Mouse (Mus musculus) frontal cortex, postnatal 25 days (tissue): ENCODE measurements at regions not wholly inside any gene's neighbourhood (a gene's known extent, or its start where the extent isn't known, plus 50 kb on each side); places are given as distances from the start of the nearest gene placed in this dataset.

Experiments
- DNase-seq, 2 experiments: peaks; one replicate each; pipeline ENCODE4 v3.0.0; 2022; ENCODE audit warnings: low spot score in 2 of 2

DNA sequence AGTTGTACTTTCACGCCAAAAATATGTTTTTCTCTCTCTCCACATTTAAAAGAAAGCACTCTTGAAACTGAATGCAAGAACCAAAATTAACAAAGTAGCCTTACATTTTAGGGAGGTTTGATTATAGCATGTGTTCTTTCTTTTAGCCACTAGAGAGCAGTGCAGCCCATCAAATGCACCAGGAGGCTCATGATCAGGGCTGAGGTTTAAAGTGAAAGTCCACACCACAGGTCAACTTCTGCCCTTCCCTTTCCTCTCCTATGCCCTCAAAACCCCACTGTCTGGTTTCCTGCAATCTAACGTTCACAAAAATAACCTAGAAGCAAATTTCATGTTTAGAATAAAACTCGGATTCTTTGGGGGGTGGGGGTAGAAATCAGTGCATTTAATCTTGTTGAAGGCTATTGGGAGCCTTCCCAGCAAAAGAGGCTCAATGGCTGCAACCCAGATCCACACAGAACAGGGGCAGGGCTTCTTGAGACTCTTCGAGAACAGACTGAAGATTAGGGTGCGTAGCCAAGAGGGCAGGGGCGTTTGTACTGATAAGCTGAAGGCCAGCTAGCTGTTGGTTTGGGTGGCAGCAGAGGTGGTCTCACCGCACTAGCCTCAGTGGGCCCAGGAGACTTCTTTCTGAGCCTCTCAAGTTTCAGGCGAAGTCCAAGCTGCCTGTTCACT, 59.3 kb upstream of the Zfp770 start:
- DNase-seq: peak in 1 of 2 experiments; percentile 26

DNA sequence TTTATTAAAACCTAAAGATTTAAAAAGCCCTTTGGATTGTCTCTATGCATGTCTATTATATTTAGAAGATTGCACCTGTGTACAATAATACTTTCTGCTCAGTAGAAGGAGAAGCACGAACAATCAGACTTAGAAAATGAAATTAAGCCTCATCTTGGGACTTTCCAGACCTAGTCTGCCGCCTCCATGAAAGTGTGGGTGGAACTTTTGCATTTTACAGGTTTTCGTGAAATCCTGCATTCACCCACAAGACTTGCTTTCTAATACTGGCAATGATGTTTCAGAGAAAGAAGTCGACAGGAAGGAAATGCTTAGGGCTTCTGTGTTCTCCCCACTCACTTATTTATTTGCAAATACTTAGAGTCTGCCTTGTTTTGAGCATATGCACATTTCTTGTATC, 58.3 kb upstream of the Zfp770 start:
- DNase-seq: no peak
